Mouse (Mus musculus) brain, embryonic 14.5 days (tissue): ENCODE measurements at regions not wholly inside any gene's neighbourhood (a gene's known extent, or its start where the extent isn't known, plus 50 kb on each side); places are given as distances from the start of the nearest gene placed in this dataset.

Source experiments
- CTCF ChIP-seq: fragments of 200-500 bp; IDR thresholded peaks from 2 replicates; pipeline ENCODE4 v1.5.1; 2012; ENCODE audit warnings: inconsistent platforms, mild to moderate bottlenecking, moderate library complexity, borderline replicate concordance; ENCODE audit not compliant: insufficient read depth, insufficient read length; ENCODE audit errors: extremely low read depth
- POLR2A ChIP-seq: fragments of 200-500 bp; IDR thresholded peaks from 2 replicates; pipeline ENCODE4 v1.6.1; 2012; ENCODE audit warnings: mild to moderate bottlenecking, inconsistent platforms, borderline replicate concordance; ENCODE audit not compliant: poor library complexity, insufficient read depth, insufficient read length, severe bottlenecking; ENCODE audit errors: extremely low read depth

DNA sequence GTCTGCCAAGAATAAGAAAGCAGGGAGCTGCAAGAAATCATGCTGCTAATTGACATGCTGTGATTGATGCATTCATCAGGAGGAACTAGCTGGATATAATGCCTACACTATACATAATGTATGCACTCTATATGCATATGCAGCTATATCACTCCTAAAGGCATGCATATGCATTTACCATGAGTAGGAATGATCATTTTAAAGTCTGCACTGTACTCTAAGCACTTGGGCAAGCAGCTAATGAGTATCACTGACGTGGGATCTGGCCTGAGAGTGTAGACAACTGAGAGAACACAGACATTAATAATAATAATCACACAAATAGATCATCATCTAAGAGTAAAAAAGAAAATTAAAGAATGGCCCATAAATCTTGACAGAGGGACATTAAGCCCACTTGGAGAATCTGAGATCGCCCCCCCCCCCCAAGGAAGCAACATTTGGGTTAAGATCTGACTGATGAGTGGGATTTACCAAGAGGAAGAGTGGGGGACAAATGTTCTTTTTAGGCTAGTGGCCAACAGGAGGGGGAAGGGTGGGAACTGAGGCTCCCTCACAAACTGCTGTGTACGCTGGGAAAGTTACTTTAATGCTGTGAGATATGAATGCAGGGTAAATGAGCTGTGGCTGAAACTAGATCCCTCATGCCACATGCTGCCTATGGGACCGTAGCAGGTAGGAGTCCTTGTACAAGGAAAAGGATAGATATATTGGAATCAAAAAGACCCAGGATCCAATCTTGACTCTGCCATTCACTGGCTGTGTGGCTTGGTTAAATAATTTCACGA lies 155.0 kb downstream of the Gsdmc2 start:
- TF ChIP-seq CTCF (no peak), POLR2A (no peak)
